Mouse (Mus musculus) kidney, postnatal 4 days (tissue): ENCODE results near the gene Phc3.

Experiments used
- DNase-seq, 2 experiments: peaks; one replicate each; pipeline ENCODE4 v3.0.0; 2021; ENCODE audit warnings: mixed read lengths in 2 of 2

The Phc3 gene

DNA sequence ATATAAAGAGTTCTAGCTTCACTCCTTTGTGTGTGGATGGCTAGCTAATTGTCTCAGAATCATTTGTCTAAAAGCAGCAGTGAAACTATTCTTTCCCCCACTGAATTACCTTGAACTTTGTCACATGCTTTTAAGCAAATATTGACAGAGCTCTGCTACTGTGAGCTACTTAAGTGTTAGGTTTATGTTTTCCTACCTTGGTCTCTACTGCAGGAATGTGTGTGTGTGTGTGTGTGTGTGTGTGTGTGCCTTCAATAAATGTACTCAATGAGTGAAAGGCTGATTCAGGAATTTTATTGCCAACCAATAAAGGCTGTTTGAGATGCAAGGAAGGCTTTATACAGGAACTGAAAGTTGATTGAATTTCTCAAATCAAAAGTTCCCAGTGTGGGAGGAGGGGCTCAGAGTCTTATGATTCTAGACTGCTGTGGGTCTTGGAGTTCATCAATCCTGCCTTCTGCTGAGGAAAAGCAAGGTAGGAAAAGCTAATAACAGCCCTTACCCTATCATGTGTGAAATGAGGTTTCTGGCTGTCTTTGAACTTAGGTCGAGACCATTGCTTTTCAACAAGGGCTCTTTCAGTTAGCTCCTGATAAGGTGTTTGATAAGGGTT, 7.9 kb upstream of the Phc3 start:
- peak; percentile 15 to 45 for DNase-seq

DNA sequence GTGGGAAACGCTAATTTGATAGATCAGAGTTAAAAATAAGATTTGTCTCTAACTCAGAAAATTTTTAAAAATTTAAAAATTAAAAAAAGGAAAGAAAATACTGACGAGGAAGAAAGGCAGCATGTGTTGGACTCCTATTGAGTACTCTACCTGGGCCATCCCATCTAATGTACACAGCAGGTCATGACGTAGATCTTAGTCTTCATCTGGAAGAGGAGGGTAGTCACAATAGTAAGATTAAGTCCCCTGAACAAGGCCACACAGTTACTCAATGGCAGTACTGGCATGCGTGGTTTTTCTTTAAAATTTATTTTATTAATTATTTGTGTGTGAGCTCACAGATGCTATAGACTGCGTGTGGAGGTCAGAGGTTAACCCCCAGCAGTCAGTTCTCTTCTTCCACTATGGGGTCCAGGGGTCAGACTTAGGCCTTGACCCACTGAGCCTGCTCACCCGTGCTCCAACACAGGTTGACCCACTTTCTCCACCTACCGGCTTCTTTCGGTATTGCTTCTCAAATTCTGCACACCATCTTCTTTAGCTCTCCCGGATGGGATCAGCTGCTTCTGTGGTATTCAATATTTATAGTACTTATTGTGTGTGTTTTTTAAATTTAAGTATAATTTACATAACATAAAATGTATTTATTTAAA, 6.0 kb upstream of the Phc3 start:
- peak; percentile 68 to 75 for DNase-seq

DNA sequence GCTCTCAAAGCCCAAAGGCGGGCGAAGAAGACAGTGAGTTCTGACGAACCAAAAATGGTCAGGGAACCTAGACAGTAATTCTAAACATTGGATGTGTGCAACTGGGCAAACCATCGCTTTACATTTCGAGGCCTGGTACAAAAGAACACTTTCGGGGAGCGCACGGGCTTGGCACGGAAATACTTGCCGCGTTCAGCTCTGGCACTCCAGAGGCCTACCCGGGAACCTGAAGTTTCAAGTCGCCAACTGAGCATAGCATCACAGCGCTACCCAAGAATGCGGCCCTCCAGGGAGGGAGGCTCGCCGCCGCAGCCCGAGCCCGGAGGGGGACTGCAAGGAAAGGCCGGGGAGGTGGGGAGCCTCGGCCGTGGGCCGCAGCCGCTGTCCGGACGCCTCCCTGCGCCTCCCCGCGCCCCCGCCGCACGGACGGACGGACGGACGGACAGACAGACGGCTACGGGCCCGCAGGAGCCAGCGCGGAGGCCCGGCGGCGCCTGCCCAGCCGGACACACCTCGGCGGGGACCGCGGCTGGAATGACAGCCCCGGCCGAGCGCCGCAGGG, 603 bp downstream of the Phc3 start:
- peak; percentile 61 to 78 for DNase-seq

DNA sequence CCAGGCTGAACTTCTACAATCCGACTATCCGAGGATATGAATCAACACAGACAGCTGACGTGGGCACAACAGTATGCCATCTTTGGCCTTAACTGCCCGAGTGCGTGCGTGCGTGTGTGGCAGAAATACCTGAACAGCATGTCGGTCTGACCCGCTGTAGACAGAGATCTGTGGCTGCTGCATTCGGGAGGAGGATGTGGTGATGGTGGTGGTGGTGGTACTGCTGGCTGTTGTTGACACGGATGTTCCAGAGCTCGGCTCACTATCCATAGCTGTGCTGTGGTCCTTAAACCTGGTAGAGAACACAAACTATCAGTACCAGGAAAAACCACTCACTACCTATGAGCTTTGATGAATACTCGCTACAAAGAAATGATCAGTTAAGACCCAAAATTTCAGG, 3.6 kb downstream of the Phc3 start:
- no peak for DNase-seq

DNA sequence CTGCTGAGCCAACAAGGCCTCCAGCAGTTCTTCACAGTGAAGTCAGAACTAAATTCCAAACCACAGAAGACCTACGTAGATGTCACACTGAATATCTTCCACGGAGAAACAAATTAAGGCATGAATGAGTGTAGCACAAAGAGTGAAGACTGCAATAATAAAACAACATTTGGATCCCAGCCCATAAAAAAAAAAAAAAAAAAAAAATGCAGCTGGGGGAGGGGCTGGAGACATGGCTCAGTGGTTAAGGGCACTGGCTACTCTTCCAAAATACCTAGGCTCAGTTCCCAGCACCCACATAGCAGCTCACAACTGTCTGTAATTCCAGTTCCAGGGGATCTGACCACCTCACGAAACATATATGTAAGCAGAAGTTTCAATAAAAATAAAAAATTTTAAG, 5.0 kb downstream of the Phc3 start:
- DNase-seq: no peak

DNA sequence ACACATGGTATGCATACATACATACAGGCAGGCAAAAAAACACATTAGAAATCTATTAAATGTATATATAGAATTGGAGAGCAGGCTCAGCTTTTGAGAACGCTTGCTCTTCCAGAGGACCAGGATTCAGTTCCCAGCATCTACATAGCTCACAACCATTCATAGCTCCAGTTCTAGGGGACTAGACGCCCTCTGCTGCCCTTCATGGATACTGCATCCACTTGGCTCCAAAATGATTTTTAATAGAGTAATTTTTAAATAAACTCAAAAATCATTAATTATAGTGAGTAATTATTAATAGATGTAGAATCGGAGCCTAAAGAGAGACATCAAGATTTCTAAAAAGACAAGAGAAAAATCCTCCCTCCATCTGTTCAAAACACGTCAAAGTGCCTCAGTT, 6.1 kb downstream of the Phc3 start:
- no peak for DNase-seq

DNA sequence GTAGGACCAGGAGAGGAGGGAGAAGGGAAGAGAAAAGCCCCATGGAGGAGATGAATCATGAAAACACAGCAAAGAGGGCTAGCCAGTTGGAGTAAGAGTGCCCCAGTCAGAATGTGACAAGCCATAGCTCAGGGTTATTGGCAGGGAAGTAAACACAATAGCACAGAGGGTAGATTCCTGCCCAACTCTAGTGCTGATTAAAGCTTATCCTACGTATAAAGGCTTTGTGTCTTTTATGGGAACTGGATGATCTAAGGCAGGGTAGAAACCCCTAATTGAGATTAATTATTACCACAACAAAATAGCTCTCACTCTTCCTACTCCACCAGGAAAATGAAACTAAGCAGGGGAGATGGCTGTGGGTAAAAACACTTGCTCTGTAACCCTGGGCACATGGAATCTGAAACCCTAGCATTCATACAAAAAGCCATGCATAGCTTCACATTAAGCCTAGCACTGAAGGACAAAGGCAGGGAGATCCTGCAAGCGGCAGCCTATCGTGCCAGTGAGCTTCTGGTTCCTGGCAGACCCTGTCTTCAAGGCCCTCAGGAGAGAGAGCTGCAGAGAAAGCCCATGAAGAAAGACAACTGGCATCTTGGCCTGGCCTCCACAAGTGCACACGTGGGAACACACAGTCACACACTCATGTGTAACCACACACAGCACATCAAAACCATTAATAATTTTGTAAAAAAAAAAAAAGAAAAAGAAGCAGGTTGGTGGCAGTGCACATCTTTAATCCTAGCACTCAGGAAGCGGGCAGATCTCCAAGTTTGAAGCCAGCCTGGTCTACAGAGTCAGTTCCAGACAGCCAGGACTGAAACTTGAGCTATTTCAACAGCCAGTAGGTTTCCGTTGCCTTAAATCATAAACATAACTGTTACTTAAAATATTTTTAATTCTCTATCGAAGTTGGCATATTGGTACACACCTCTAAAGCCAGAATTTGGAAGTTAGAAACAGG, 9.1 kb downstream of the Phc3 start:
- peak in 1 of 2 experiments; percentile 15 for DNase-seq

DNA sequence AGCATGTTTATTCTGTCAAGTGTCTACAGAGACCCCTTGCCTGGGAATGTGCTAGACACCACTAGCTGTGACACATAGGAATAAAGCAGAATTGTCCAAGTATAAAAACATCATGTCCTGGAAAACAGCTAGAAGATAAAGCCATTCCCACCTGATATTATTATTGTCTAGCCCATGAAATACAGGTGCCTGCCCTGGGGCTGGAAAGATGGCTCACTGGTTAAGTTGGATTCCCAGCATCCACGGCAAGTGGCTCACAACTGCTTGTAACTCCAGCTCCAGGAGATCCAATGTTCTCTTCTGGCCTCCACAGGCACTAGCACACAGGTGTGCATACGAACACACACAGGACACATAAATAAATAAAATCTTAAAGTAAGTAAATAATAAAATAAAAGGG, 10.5 kb downstream of the Phc3 start:
- no peak for DNase-seq

DNA sequence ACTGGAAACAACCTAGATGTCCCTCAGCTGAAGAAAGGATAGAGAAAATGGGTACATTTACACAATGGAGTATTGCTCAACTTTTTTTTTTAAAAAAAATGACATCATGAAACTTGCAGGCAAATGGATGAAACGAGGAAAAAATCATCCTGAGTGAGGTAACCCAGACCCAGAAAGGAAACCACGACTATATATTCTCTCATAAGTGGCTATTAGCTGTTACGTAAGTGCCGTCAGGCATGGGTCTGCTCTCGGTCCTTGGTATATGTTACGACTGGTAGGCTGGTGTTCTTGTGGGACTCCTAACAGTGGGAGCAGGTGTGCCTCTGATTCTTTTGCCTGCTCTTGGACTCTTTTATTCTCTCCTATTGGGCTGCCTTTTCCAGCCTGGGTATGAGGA, 12.9 kb downstream of the Phc3 start:
- no peak for DNase-seq

DNA sequence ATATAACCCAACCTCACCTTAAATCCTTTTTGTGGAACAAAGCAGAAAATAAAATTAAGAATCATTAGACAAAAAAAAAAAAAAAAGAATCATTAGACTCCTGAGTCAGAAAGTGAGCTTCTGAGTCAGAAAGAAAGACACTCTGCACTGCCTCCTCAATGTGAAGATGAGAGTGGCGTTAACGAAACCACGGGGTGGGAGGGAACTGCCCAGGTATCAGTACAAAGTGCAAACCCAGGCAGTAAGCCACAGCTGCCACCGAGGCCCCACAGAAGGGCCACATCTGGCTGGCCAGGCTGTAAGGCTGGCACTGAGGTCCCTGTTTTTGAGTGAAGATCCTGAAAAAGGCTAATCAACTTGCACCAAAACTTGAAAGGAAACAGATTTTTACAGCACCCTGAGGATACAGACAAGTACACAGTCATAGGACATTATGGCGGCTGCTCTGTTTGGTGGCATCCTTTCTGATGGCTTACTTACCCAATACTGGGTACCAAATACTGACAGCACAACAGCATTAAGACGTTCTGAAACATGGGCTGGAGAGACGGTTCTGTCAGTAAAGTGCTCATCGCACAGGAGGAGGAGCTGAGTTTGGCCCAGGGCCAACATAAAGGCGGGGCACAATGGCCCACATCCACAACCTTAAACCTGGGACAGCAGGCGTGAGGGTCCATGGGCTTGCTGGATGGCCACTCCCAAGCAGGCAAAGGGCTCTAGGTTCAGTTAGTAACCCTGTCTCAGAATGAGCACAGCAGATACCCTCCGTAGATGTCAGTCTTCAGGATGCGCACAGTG, 16.7 kb downstream of the Phc3 start:
- DNase-seq: no peak

DNA sequence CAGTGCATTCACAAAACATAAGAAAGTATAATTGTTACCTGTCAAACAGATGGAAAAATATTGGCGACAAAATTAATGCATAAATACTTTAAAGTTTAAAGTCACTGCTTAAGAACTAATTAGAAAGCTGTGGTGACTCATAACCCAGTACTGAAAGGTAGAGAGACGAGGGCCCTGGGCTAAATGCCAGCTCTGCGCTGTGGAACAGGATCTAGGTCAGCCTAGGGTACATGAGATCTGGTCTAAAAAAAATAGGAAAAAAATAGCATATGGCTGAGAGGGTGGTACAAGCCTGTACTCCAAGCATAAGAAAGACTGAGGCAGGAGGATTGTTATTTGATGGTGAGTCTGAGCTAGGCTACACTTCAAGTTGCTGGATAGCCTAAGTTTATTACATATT, 17.6 kb downstream of the Phc3 start:
- DNase-seq: peak; percentile 14 to 18

DNA sequence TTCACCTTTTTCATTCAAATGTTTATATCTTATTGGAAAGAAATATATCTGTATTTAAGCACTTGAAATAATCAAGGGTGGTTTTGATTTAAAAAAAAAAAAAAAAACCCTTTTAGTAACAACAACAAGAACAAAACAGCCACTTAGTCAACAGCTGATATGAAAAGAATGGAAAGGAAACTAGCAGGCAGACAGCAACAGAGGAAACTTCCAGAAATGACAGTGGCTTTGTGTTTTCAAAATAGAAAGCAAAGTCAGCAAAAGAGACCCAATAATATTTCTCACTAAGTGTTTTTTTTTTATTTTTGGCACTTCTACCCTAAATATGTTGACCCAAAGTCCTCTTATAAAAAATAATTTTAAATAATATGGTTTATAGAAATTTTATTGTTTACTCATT, 34.8 kb downstream of the Phc3 start:
- no peak for DNase-seq

DNA sequence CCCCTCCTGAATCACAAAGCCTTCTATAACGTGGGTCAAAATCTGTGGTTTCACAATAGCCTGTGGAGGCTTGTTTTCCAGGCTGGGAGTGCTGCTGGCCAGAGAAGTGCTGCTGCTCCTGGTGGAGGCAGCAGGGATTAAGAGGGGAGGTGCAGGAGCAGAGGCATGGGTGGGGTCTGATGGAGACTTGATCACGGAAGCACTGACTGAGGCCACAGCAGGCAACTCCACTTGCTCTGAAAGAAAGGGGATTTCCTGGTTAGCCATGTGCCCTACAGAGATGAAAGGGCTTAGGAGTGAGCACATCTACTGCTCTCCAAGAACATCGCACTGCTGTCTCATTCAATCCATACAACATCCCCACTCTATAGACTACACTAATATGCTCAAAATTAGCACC, 39.4 kb downstream of the Phc3 start:
- no peak for DNase-seq

DNA sequence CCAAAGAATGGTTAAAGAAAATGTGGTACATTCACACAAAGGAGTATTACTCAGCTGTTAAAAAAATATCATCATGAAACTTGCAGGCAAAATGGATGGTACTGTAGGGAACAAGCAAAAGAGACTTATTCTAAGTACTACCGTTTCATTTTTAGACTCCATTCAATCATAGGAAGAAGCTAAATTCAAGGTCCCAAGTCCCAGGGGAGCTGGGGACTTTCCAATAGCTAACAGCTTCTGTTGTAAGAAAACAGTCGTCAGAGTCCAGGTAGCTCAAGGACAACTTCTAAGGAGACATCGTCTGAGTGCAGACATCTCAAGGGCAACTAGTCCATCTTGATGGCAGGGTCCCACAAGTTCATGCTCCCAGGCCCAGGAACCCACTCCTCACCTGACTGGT, 41.6 kb downstream of the Phc3 start:
- no peak for DNase-seq

DNA sequence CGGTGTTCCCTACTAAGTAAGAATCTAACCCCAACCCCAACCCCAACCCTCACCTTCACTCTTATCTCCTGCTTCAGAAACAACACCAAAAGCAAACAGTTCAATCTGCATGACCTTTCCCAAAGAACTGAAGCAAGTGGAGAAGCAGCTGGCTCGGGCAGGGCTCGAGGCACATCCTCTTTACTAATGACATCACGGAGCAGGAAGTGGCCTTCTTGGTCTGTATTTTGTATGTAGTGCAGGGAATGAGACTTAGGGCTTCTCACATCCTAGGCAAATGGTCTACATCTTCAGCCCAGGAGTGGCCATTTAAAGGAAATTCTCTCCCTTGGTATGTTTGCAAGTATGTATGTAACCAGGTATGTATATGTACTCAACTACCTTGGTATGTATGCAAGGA, 52.1 kb downstream of the Phc3 start:
- DNase-seq: no peak

DNA sequence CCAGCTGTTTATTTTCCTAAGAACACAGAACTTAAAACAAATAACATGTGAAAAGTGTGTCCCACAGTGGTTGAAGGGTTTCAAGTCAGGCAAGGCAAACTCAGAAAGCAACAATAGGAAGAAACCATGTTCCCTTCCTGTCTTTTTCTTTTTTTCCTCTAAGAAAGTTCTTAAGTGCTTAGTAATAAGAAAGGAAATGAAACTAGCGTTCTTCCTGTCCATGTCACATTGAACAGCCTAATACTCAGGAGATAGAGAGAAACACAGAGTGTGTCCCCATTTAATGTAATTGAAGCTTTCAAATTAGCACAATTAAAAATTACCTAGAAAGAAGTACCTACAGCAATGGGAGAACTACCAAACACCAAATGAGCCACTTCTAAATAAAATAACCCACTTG, 64.6 kb downstream of the Phc3 start:
- no peak for DNase-seq

DNA sequence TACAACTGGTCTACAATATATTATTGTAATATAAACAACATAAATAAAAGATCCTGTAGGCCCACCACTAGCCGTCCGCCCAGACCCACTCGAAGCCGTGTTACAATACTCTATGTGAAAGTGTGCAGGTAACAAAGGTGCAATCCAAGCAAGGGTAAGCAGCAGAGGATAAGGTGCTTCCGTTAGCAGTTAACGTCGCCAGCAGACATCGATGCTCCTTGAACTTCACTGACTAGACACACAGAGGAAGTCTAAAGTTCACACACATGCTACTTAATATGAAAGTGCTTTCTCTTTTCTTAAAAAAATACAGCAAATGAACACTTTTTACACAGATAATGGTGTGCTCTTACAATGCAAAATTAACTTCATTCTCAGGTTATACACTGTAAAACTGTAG, 69.8 kb downstream of the Phc3 start:
- no peak for DNase-seq

DNA sequence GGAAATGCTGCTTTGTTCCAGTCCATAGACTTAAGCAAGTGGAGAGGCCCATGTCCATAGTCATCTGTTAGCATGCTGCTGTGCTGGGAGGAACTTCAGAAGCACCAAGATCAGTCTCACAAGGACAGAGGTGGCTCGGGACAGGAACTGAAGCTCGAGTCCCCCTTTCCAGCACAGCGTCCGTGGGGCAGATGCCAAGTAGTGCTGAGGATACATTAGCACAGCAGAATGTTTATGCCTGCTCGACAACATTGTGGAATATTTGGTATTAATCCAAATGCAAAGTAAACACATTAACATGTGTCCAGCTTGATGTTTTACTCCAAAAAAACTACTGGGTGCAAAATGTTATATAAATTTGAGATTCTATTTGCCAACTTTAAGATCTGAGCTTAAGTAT, 72.5 kb downstream of the Phc3 start:
- no peak for DNase-seq

DNA sequence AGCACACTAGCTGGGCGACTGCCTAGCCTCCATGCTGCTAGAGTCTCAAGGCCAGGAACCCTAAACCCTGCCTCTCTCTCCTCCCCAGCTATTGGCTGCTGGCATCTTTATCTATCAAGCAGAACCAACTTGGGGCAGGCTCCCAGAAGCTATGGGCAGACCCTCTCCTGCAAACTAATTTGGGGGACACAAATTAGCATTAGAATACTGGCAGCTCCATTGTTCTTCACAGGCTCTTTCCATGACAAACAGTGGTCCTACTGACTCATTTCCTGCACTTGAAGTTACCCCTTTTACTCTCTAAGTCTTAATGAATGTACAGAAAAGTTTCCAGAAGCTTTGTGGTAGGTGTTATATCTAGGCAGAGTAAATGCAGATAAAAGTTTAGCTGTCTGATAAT, 80.2 kb downstream of the Phc3 start:
- DNase-seq: no peak

DNA sequence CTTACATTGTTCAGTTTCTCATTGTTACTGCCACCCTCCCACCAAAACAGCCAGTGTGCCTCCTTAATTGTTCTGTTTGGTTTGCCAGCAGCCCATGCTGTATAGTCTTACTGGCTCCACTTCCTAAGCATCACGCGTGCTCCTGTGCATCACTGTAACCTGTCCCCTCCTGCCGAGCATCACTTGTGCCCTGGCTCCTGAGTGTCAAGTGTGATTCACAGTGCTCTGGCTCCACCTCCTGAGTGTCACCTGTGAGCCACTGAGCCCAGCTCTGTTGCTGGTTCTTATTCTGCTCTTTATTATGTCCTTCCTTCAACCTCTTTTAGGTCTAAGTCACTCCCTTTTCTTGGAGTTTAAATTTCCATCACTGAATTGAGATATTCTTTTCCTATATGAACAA, 81.8 kb downstream of the Phc3 start:
- no peak for DNase-seq

DNA sequence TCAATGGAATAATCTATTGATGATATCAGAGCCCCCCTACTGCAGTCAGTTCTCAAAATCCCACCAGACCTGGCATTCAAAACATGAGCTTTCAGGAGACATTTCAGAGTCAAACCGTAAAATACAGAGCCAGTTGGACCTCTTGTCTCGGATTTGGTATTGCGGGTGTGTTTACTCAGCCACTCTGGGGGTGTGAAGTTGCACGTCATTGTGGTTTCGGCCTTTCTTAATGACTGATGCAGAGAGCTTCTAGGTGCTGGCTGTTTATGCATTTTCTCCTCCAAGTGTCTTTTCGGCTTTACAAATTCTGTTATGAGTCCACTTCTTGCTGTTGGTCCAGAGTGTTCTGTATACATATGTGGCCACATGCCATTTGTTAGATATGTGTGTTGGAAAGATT, 92.5 kb downstream of the Phc3 start:
- DNase-seq: no peak

DNA sequence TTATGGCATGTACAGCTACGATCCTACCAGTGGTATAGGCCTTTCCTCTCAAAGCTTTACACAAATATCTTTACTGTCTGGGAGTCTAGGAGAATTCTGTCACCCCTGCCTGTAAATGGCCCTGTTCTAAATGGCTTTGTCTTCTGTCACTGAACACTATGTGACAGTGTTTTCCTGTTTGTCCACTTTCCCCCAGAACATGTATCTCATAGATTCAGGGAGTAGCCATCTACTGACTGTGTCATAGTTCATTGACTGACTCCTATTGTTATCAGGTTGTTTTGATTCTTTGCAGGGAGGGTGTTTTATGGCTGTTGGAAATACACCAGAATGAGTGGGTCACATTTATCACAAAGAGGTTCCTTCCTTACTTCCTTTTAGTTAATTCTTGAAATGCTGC, 99.2 kb downstream of the Phc3 start:
- no peak for DNase-seq

DNA sequence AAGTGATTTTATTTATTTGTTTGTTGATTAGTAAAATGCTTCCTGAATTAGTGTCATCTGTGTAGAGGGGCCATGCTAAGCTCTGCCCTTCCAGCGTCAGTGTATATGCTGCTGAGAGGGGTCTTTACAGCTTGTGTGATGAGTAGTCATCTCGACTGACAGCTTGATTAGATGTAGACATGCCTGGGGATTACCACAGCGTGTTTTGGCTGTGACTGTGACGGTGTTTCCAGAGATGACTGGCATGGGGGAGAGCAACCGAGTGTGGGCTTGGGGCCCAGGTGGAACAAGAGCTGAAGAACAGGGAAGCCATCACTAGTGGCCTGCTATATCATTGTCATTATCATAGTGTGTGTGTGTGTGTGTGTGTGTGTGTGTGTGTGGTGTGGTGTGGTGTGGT, 100.6 kb downstream of the Phc3 start:
- no peak for DNase-seq
